Mouse (Mus musculus): ENCODE results near the gene Defb46.

Defb46 gene

GRCm38 (mm10) chr8:19239616-19240015 is at the start of gene Defb46:
Defb46 (plus strand) TSS chr8:19239916.
- DNase-seq (ENCODE audit: low spot score in 2 of 2), result no peak

- DNase-seq (ENCODE audit: low spot score in 2 of 2), result peak in 1 of 2 experiments; percentile 14
Measured at GRCm38 (mm10) chr8:19225161-19225560, 14.6 kb upstream of the Defb46 start, which contains the start of gene Defb6. Defb6 (plus strand) TSS chr8:19225478.

- DNase-seq (ENCODE audit: low spot score in 2 of 2), result no peak
Measured at GRCm38 (mm10) chr8:19238101-19238500, 1.6 kb upstream of the Defb46 start.

DNA sequence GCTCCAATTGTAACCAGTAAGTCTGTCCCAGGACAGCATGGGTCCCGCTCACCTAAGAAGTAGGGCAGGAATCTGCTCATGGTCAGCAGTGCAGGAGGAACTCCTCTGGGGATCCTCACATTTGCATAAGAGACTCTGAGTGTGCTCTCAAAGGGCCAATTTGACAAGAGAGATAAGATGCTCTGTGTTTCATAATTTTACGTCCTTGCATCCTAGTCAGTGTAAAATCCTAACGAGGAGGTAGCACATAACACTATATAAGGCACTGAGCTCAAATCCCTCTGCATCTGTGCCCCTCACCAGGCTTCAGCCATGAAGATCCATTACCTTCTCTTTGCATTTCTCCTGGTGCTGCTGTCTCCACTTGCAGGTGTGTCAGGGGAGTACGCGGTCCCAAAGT is 7.6 kb downstream of the Defb46 start, which contains the start of gene Defb5:
Defb5 (plus strand) TSS at position 301 of the 400 bp plus-strand sequence.
- no peak for DNase-seq (ENCODE audit: low spot score in 2 of 2)

- DNase-seq (ENCODE audit: low spot score in 2 of 2), result no peak
Measured at GRCm38 (mm10) chr8:19258136-19258535, 18.4 kb downstream of the Defb46 start.

GRCm38 (mm10) chr8:19259667-19260066 is 20.0 kb downstream of the Defb46 start:
- no peak for DNase-seq (ENCODE audit: low spot score in 2 of 2)

All from left cerebral cortex, adult 9 months (tissue).